Mouse (Mus musculus): ENCODE measurements around the gene Xkr8. TPM values are rescaled to one million over a fixed set of nuclear protein-coding genes. Genes with fewer than 3 reads are reported as not detected.
"Not testable (repeated sequence)": the region's sequence is repeated elsewhere in the genome, so short reads cannot be mapped to it uniquely, and the experiment has no call there.

Gene Xkr8
- total RNA-seq (2014; fragmentation: Nextera tagmentation) (0.92 and 2.9 TPM in 2 replicates), total RNA-seq (2017) (0.42 and 1.9 TPM in 2 replicates)

DNA sequence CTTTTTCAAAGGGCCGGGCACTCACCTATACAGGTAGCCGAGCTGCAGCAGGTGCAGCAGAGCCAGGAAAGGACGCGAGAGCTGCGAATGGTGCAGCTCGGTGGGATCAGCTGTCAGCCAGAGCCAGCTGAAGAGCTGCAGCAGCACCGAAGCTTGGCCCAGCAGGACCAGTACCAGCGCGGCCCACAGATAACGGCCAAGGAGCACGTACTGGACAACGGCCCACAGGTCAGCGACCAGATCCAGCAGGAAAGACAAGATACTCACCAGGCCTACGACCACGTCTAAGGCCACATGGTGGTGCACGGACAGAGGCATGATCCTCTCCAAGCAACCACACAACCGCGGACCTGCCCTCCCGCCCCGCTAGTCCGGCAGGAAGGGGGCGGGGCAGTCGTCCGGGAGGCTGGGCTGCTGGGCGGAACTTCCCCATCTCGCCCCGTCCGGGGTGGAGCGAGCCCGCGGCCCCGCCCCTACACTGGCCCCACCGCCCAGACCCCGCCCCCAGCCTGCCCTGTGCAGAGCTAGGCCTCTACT is at the start of gene Xkr8:
Xkr8 (minus strand) TSS at position 399 of the 537 bp plus-strand sequence.
- peak; percentile 89 for ATAC-seq (replicated peaks; ENCODE audit: low FRiP score, low TSS enrichment, poor library complexity, severe bottlenecking)

DNA sequence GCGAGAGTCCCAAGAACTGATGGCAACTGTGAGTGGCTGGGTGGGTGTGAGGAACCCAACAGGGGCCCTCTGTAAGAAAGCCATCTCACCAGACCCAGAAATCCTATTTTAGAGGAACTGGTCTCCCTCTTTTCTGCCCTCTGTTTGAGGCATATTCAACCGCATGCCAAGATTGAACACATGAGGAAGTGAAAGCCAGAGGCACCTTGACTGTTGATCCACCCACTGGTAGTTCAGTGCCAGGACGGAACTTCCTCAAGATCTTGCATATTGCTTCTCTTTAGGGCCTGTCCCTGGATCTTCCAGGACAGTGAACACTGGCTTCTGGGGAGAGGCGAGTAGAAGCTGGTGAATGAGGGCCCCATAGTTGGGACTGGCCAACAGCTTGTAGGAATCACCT is 47.9 kb upstream of the Xkr8 start:
- no peak for ATAC-seq (replicated peaks; ENCODE audit: low FRiP score, low TSS enrichment, poor library complexity, severe bottlenecking)

DNA sequence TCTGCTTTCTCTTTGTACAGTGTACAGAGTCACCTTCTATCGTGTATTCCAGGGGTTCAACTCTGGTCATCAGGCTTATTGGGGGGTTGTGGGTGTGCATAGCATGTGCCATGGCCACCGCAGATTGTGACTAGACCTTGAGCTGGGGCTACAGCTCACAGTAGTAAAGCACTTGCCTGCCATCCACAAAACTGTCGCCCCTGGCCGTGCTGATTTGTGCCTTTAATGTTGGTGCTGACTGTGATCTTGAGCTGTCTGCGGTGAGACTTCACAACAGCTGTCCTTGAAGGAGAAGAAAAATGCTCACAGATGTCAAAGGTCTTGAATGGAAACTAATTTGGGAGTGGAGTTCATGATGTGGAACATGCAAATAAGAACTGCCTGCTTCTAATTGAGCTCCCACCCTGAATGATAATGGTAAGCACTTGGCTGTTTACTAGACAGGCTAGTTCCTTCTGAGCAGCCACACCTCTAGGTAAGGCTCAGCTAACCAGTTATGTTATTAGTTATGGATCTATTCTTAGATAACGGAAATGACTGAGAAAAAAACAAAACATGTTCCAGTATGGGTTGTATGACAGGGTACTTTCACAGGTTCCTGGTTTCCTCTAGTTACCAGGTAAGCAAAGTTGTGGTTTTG is 46.3 kb upstream of the Xkr8 start:
- no peak for ATAC-seq (replicated peaks; ENCODE audit: low FRiP score, low TSS enrichment, poor library complexity, severe bottlenecking)

DNA sequence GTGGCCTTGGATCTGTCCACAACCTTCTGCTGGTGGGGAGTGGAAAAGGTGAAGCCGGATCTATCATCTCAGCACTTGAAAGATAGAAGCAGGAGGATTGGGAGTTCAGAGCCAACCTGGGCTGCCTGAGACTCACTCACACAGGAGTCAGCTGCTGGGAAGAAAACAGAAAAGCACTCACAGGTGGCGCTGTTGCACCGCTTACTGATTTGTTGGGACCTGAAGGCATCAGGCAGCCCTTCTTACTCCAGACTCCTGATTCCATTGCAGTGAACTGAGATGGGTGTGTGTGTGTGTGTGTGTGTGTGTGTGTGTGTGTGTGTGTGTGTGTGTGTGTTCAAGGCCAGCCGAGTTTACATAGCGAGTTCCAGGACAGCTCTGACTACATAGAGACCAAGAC is 44.4 kb upstream of the Xkr8 start:
- ATAC-seq (replicated peaks; ENCODE audit: low FRiP score, low TSS enrichment, poor library complexity, severe bottlenecking) = peak; percentile 48

DNA sequence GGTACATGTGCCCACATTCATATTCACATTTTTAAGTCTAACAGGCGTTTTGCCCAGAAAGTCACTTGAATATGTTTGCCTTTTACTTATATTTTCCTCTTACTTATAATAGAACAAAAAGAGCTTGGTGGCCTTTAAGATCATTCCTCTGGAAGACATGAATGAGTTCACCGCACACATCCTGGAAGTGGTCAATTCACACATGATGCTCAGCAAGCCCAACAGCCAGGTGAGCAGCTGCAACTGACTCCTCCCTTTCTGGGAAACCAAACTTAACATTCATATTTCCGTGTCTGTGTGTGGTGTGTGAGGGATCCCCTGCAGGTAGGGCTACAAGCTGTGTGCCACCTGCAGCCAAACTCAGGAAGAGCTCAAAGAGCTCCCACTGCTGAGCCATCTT is 42.6 kb upstream of the Xkr8 start:
- ATAC-seq (replicated peaks; ENCODE audit: low FRiP score, low TSS enrichment, poor library complexity, severe bottlenecking) = no peak

DNA sequence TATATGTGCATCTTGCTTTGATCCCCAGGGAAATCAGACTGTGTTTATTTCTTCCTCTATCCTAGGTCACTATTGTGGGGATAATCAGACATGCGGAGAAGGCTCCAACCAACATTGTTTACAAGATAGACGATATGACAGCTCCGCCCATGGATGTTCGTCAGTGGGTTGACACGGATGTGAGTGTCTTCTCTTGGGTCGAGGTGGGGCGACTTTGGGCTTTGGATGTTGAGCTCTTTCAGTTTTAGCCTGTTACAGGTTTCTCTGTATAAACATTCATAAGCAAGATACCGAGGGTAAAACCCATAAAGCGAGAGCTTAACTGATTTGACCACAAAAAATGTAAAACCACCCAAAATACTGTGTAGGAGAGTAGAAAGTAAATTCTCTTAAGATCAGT is 39.4 kb upstream of the Xkr8 start:
- ATAC-seq (replicated peaks; ENCODE audit: low FRiP score, low TSS enrichment, poor library complexity, severe bottlenecking) = no peak

DNA sequence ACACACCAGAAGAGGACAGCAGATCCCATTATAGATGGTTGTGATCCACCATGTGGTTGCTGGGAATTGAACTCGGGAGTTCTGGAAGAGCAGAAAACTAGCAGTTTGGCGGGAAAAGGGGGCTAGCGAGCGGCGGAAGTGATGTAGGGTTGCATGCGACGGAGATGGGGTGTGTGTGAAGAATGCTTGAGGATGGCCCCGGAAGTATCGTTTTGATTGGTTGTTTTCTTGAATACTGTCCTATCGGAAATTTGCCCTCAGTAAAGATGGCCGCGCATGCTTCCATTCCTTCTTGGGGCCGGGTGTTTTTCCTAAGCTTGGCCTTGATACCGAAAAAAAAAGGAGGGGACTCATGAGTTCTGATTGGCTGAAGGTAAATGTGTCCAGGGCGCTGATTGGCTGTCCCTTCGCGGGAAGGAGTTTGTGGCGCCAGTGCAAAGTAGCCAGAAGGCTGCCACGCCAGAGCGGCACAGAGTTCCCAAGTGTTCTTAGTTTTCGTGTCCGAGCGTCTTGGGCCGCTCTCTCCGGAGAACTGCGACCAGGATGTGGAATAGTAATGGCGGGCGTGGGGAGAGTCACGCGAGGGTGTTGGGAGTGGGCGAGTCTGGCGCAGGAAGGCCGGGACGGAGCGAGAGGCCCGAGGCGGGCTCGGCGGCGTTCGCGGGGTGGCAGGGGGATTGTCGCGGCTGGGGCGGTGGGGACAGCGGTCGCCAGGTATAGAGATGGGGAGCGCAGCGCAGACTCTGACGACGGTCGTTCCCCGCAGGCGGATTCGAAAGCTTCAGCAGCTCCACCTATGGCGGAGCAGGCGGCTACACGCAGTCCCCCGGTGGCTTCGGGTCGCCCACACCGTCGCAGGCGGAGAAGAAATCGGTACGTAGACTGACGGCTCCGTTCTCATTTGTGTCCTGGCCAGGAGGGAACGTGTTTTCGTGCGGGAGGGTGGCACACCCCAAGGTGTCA is 35.8 kb upstream of the Xkr8 start, which contains the start of gene Rpa2:
Rpa2 (plus strand) TSS at position 419 of the 963 bp plus-strand sequence.
- ATAC-seq (replicated peaks; ENCODE audit: low FRiP score, low TSS enrichment, poor library complexity, severe bottlenecking) = peak; percentile 96

DNA sequence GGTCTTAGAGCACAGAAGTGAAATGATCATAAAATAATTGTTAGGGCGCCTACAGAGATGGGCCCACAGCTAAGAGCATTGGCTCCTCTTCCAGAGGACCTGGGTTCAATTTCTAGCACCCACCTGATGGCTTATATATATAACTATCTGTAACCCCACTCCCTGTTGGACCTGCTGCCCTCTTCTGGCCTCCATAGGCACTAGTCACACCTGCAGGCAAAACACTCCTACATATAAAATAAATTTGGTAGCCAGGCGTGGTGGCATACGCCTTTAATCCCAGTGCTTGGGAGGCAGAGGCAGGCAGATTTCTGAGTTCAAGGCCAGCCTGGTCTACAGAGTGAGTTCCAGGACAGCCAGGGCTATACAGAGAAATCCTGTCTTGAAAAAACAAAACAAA is 30.8 kb upstream of the Xkr8 start:
- ATAC-seq (replicated peaks; ENCODE audit: low FRiP score, low TSS enrichment, poor library complexity, severe bottlenecking) = not testable (repeated sequence)

DNA sequence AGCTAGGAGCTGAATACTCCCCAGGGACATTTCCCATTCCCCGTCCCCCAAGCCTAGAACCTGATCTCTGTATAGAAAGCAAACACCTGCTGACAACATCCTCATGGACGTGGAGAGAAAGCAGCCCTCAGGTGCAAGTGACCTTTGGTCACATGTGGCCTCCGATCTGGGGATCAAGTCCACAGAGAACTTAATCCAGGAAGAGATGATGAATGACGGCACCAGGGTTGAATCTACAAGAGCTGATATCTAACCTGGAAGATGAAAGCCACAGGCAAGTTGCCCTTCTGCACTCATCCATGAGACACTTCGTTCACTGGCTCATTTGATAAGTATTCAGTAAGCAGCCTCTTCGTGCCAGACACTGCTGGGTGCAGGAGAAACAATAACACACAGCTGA is 30.3 kb upstream of the Xkr8 start:
- ATAC-seq (replicated peaks; ENCODE audit: low FRiP score, low TSS enrichment, poor library complexity, severe bottlenecking) = no peak

DNA sequence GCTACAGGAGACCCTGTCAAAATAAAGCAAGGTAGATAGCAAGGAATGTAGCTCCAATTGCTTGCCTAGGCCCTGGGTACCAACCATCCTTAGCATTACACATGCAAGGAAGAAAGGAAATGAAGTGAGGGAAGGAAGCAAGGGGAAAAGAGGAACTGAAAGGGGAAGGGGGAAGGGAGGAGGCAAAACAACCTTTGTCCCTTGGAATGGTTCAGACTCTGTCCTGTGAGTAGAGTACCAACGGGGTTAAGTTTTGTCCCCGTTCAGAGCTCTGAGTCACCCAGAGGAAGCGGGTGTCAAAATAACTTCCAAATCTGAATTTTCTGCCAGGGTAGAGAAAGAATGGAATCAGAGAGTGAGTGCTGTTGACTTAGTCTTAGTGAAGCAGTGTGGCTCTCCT is 27.9 kb upstream of the Xkr8 start:
- ATAC-seq (replicated peaks; ENCODE audit: low FRiP score, low TSS enrichment, poor library complexity, severe bottlenecking) = no peak

DNA sequence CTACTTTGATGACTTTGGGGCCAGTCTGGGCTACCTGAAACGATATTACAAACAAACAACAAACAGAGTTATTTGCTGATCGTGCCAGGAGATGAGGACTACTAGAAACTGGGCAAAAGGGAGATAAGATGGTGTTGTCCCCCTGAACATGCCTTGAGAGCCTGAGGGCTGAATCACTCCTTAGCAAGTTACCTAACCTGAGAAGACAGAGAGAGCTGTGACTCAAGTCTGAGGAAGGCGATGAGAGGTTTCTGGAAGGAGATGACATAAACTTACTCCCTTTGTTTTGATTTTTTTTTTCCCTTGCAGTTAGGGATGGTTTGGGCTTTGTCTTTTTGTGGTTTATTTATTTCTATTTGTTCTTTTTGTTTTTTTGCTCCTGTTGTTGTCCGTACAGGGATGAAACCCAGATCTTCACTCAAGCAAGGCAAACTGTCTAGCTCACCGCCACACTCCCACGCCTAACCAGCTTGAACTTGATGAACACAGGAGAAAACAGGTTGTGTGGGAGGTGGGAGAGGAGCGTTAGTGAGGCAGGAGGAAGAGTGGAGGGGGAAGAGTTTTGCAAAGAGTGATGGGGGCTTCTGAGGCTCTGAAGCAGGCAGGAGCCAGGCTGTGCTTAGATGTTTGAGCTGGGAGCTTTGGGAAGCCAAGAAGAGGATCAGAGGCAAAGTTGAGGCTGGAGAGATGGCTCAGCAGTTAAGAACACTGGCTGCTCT is 25.4 kb upstream of the Xkr8 start:
- no peak for ATAC-seq (replicated peaks; ENCODE audit: low FRiP score, low TSS enrichment, poor library complexity, severe bottlenecking)

DNA sequence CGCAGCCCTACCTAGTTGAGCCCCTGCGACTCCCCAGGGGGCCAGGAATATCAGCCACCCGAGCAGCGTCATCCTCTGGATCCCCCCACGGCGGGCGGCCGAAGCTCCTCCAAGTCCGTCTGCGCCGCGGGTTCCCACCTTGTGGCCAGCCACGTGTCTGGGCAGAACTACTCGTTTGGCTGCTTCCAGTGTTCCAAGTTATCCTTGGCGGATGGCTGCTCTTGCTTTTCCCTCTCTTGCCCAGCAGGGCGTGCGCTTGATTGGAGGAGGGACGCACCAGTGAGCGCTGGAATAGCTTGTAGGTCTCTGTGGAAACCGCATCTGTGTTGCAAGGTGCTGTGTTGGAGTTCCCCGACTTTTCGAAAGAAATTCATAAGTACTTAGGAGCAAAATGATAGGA is 24.6 kb upstream of the Xkr8 start, which contains the start of gene Smpdl3b:
Smpdl3b (minus strand) TSS at position 279 of the 400 bp plus-strand sequence.
- peak; percentile 81 for ATAC-seq (replicated peaks; ENCODE audit: low FRiP score, low TSS enrichment, poor library complexity, severe bottlenecking)

DNA sequence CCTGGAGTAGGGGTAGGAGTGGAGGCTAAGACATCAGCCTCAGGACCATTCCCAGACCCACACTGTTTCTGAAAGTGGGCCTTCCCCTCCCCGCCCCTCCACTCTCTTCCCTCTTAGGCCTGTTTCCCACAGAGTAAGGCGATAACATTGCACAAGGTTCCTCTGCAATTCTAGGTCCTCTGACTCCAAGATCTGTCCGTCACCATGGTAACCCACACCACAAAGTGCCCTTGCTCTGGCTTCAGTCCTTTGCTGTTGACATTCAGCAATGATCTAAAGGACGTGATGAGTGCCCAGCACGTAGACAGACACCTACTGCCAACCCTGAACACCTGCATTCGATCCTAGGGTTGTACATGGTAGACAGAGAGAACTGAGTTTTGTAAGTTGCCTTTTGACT is 20.6 kb upstream of the Xkr8 start:
- no peak for ATAC-seq (replicated peaks; ENCODE audit: low FRiP score, low TSS enrichment, poor library complexity, severe bottlenecking)

DNA sequence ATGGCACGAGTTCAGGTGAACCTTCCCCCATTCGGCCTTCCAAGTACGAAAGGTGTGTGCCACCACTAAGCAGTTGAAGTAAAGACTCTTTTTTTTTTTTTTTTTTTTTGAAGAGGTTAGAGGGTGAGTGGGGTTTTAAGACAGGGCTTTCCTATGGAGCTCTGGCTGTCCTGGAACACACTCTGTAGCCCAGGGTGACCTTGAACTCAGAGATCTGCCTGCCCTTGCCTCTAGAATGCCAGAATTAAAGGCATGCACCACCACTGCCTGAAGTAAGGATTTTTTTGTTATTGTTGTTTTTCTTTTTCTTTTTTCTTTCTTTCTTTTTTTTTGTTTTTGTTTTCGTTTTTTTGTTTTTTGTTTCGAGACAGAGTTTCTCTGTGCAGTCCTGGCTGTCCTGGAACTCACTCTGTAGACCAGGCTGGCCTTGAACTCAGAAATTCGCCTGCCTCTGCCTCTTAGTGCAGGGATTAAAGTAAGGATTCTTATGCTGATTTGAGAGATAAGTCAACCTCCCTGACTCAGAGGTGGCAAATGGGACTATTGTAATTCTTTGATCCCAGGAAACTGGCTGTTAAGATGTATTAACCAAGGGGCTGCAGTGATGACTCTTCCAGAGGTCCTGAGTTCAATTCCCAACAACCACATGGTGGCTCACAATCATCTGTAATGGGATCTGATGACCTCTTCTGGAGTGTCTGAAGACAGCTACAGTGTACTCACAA is 17.1 kb upstream of the Xkr8 start:
- ATAC-seq (replicated peaks; ENCODE audit: low FRiP score, low TSS enrichment, poor library complexity, severe bottlenecking) = no peak

DNA sequence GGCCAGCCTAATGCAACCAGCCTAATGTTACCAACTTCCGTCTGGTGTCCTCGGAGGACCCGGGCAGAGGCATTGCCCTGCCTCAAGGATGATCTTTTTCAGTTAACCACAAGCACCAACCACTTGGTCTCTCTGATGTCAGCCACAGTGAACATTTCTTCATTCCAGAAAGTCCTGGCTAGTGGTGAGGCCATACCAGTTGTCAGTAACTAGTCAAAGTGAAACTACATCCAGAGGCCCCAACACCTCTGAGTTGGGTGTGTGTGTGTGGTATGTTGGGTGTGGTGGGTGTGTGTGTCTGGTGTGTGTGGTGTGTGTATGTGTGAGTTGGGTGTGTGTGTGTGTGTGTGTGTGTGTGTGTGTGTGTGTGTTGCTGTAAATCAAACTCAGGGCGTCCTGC is 16.4 kb upstream of the Xkr8 start:
- ATAC-seq (replicated peaks; ENCODE audit: low FRiP score, low TSS enrichment, poor library complexity, severe bottlenecking) = no peak

DNA sequence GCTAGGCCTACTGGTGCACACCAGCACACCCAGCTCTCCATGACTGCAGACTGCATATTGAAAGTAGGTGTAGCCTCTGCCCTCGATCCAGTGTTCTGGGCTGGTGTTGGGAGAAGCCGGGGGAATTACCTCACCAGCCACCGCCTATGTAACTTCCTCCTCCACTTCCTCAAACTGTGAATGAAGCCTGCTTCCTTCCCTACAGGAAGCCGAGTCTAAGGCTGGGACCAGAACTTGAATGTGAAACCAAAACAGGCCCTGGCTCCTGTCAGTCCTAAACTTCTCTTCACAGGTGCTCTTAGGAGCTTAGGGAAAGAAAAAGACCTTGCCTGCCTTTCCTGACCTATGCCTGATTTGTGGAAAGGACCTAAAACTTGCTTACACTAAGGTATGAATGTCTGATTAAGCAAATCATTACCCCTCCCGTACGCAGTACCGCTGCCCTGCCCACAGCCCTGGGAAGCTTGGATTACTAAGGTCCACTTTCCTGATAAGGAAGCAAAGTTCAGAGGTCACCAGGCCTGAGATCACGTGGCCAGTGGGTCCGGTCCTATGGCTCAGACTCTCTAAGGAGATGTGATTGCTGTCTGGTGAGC is 15.4 kb upstream of the Xkr8 start:
- peak; percentile 40 for ATAC-seq (replicated peaks; ENCODE audit: low FRiP score, low TSS enrichment, poor library complexity, severe bottlenecking)

DNA sequence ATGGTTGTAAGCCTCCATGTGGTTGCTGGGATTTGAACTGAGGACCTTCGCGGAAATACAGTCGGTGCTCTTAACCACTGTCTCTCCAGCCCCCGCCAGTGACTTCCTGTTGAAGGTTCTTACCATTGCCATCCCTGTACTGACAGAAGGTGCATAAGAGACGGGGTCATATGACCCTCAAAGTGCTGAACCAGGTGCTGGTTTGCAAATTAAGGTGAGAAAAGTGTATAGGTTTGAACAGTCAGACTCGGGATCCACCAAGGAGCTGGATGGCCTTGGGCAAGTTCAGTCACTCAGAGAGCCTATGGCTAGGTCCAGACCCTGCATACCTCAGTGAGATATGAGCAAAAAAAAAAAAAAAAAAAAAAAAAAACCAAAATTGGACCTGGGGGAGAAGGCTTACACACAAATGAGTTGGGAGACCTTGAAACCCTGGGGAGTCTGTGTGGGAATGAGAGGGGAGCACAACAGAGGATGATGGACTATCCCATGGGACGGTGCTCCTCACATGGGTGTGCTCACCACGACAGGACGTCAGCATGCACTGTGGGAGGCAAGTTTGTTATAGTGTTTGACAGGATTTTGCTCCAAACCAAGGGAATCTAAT is 14.7 kb upstream of the Xkr8 start:
- ATAC-seq (replicated peaks; ENCODE audit: low FRiP score, low TSS enrichment, poor library complexity, severe bottlenecking) = no peak

Data from megakaryocyte-erythroid progenitor cell, adult 5-6 weeks (primary cell).